Mouse (Mus musculus) neural tube, embryonic 15.5 days (tissue): ENCODE measurements at regions not wholly inside any gene's neighbourhood (a gene's known extent, or its start where the extent isn't known, plus 50 kb on each side); places are given as distances from the start of the nearest gene placed in this dataset.

ENCODE experiments used
- ATAC-seq: fragments of 200-750 bp; cut with Nextera tagmentation; 2 replicates; pipeline ENCODE4 v1.8.0; 2017; ENCODE audit warnings: mild to moderate bottlenecking, moderate TSS enrichment, moderate library complexity; ENCODE audit not compliant: low FRiP score
- H3K27ac ChIP-seq: fragments of 300-500 bp; sonication (generic); replicated peaks from 2 replicates; pipeline ENCODE4 v1.5.1; 2015; ENCODE audit warnings: mild to moderate bottlenecking, inconsistent platforms
- H3K27me3 ChIP-seq: fragments of 300-500 bp; sonication (generic); replicated peaks from 2 replicates; pipeline ENCODE4 v1.6.1; 2015; ENCODE audit warnings: inconsistent platforms
- H3K36me3 ChIP-seq: fragments of 300-500 bp; sonication (generic); 2 replicates; pipeline ENCODE4 v1.6.1; 2015; ENCODE audit warnings: inconsistent platforms
- H3K4me1 ChIP-seq: fragments of 300-500 bp; sonication (generic); 2 replicates; pipeline ENCODE4 v1.6.1; 2015; ENCODE audit warnings: inconsistent platforms
- H3K4me2 ChIP-seq: fragments of 300-500 bp; sonication (generic); 2 replicates; pipeline ENCODE4 v1.6.1; 2015; ENCODE audit warnings: inconsistent platforms, mild to moderate bottlenecking, moderate library complexity
- H3K4me3 ChIP-seq: fragments of 300-500 bp; sonication (generic); replicated peaks from 2 replicates; pipeline ENCODE4 v1.5.1; 2015; ENCODE audit warnings: mild to moderate bottlenecking, inconsistent platforms
- H3K9ac ChIP-seq: fragments of 300-500 bp; sonication (generic); replicated peaks from 2 replicates; pipeline ENCODE4 v1.6.1; 2015; ENCODE audit warnings: mild to moderate bottlenecking, inconsistent platforms
- H3K9me3 ChIP-seq: fragments of 300-500 bp; sonication (generic); replicated peaks from 2 replicates; pipeline ENCODE4 v1.6.1; 2016; ENCODE audit warnings: inconsistent platforms
- WGBS: fragments of 180-500 bp; shearing (Covaris S2); methylation state at CpG from one replicate; pipeline ENCODE4 v1.1.7; 2015; ENCODE audit warnings: mixed read lengths; 5-methylcytosine and 5-hydroxymethylcytosine counted together

DNA sequence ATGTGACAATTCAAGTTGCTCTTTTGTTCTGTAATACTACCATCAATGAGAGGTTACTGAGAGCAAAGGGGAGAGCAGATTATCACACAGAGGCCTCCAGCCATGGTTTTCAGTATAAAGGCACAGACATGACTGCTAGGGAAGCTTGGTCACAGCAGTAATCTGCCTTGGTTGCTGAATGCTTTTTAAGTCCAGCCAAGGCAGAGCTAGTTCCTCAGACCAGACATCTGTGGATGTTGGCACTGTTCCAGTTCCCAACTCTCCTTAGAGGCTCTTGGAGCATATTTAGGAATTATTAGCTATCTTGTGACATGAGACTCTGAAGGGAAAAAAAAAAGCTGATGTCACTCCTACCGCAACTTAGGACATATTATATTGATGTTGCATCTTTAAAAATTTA lies 347.5 kb downstream of the Hsfy2 start:
- no peak overlapping the region for H3K4me3 ChIP-seq
- H3K4me2 ChIP-seq = no peak overlapping the region
- 74% methylated on average over 1 of the region's 1 CpGs for WGBS
- H3K9me3 ChIP-seq = no peaks in the 10 kb centered on the region
- H3K9ac ChIP-seq = no peak overlapping the region
- no peak overlapping the region for H3K27ac ChIP-seq
- ATAC-seq = no peak
- no peaks in the 10 kb centered on the region for H3K36me3 ChIP-seq
- H3K27me3 ChIP-seq = no peaks in the 10 kb centered on the region
- H3K4me1 ChIP-seq = no peaks in the 10 kb centered on the region

DNA sequence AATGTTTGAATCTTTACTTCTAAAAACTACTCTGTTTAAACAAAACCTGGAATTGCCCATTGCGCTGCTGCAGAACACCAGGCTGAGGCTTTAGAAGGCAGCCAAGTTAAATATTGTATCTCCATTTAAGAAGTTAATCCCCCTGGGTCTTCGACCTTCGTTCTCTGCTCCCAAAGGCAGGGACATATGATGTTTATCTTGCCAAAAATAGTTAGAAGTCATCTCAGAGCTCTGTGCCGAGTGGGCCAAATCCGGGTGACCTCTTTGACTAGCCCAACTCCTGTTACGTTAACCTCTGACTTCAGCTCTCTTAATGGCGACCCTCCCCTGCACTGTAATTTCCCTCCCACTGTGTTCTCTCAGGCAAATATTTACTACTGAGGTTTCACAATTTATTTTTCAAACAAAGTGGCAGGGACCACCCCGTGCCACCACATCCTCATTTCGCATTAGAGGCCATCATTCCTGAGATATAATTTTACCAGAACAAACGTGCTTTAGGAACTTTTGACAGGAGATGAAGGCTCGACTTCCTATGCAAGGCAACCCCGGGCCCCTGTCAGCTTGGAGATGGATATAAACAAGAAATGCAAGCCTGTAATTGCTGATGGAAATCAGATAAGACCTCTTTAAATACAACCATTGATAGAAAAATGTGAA lies 350.7 kb downstream of the Hsfy2 start:
- Histone ChIP-seq H3K4me1 (no peaks in the 10 kb centered on the region), H3K27ac (no peak overlapping the region), H3K4me3 (no peak overlapping the region), H3K27me3 (no peaks in the 10 kb centered on the region), H3K9me3 (no peaks in the 10 kb centered on the region), H3K36me3 (no peaks in the 10 kb centered on the region), H3K4me2 (no peak overlapping the region), H3K9ac (no peak overlapping the region)
- ATAC-seq = no peak
- WGBS = 75% methylated on average over 12 of the region's 12 CpGs

DNA sequence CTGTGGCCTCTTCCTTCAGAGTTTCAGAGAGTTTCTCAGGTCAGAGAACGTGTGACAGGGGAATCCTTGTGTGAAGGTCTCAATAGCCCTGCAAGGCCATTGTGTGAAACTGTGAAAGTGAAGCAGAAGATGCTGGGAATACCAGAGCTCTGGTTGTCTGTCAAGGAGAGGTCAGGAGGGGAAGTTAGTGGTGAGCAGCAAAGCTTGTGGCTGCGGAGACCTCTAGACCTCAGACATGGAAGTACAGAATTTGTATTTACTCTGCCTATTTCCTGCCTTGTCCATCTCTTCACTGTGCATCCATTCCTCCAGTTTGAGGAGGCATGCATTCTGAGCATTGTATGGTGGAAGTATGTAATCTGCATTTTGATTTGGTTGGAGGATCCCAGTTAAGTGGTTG lies 375.5 kb downstream of the Hsfy2 start:
- no peaks in the 10 kb centered on the region for H3K27me3 ChIP-seq
- H3K4me1 ChIP-seq = no peaks in the 10 kb centered on the region
- no peaks in the 10 kb centered on the region for H3K36me3 ChIP-seq
- H3K9ac ChIP-seq = no peak overlapping the region
- H3K27ac ChIP-seq = no peak overlapping the region
- no peak for ATAC-seq
- no peak overlapping the region for H3K4me2 ChIP-seq
- no peak overlapping the region for H3K4me3 ChIP-seq
- WGBS = 79% methylated on average over 2 of the region's 2 CpGs
- H3K9me3 ChIP-seq = no peaks in the 10 kb centered on the region

DNA sequence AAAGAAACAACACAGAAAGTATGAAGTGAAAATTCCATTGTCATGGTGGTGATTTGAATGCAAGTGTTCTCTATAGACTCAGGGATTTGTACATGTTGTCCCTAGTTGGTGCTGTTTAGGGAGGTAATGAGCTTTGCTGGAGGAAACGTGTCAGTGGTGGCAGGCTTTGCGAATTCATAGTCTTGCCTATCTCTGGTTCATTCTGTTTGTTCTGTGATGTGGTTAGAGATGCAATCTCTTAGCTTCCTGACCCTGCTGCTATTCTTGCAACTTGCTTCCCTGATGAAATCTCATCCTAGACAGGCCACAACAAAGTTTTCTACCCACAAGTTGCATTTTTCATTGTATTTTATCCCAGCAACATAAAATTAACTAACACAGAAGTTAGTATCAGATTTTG lies 376.5 kb downstream of the Hsfy2 start:
- Histone ChIP-seq H3K27me3 (no peaks in the 10 kb centered on the region), H3K4me2 (no peak overlapping the region), H3K36me3 (no peaks in the 10 kb centered on the region), H3K27ac (no peak overlapping the region), H3K4me1 (no peaks in the 10 kb centered on the region), H3K4me3 (no peak overlapping the region), H3K9ac (no peak overlapping the region), H3K9me3 (no peaks in the 10 kb centered on the region)
- no peak for ATAC-seq
- 77% methylated on average over 2 of the region's 2 CpGs for WGBS

DNA sequence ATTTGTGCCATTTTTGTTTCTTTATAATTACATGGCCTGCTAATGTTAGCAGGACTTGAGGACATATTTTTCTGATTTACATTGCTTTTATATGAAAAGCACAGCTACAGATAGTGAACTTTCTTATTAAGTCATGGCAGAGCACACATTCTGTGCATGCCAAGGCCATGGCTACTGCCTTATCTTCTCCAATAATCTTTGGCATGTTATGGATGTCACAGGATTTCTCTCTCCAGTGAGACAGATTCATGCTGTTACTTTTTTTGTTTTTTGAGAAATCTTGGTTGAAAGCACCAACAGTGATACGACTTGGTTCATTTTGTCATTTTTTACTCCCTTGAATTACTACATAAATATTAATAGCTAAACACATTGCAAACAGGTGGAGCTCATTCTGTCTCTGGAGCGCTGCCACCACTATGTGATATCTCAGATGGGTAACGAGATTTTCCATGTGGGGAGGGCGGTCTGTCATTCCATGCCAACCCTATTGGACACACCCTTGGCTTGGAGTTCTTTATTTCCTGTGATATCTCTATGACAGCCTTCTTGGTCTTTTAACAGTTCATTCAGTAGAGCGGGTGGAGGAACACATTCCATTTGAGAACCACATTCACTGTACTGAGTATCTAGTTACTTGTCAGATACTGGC lies 380.3 kb downstream of the Hsfy2 start:
- 89% methylated on average over 5 of the region's 5 CpGs for WGBS
- H3K4me3 ChIP-seq = no peak overlapping the region
- H3K9me3 ChIP-seq = no peaks in the 10 kb centered on the region
- no peaks in the 10 kb centered on the region for H3K27me3 ChIP-seq
- no peak overlapping the region for H3K4me2 ChIP-seq
- H3K27ac ChIP-seq = no peak overlapping the region
- no peaks in the 10 kb centered on the region for H3K36me3 ChIP-seq
- no peak overlapping the region for H3K9ac ChIP-seq
- H3K4me1 ChIP-seq = no peaks in the 10 kb centered on the region
- ATAC-seq = no peak

DNA sequence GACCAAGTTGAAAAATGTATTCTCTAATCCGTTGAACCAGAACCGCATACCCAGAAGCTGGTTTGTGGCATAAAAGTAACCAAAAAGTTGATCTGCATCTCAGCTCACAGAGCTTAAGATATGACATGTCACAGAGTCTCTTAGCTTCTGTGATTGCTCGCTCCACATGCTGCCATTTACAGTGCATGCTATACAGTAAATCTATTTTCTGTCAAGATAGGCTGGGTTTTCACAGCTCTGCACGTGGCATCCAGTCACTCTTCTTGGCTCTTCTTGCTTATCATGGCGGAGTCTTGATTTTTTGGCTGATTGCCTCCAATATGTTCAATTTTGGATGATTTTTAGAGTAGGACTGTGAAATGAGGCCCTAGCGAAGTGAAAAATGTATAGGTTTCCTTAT lies 397.5 kb downstream of the Hsfy2 start:
- no peak for ATAC-seq
- Histone ChIP-seq H3K27ac (no peak overlapping the region), H3K4me1 (no peaks in the 10 kb centered on the region), H3K9ac (no peak overlapping the region), H3K4me2 (no peak overlapping the region), H3K4me3 (no peak overlapping the region), H3K9me3 (no peaks in the 10 kb centered on the region), H3K27me3 (no peaks in the 10 kb centered on the region), H3K36me3 (no peaks in the 10 kb centered on the region)
- 85% methylated on average over 6 of the region's 6 CpGs for WGBS

DNA sequence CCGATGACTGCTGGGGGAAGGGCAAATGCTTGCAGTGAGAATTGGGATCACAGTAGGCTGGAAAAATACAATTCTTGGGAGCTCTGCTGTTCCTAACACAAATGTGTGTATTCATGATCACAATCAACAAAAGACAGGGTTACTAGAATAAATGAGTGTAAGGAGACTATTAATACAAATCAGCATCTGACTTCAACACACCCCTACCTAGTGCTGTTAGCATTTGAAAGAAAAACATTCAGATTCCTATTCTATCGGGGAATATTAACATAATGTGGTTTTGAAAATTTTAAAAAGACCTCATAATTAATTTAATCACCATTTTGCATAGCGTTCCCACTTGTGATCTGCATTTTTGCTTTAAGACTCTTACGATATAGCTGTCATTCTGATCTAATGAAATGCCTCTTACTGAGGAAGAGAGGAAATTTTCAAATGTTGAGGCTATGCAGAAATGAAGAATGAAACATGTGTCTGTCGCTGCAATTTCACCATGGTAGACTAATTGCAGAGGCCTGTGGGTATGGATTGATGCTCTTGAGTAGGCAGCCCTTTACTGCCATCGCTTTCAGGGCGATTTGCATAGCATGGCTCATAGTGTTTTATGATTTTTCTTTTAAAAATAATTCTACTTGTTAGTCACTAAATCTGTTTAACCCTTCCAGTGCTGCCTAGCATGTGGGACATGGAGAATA lies 410.8 kb downstream of the Hsfy2 start:
- Histone ChIP-seq H3K4me1 (no peaks in the 10 kb centered on the region), H3K4me3 (no peak overlapping the region), H3K27me3 (no peaks in the 10 kb centered on the region), H3K4me2 (no peak overlapping the region), H3K36me3 (no peaks in the 10 kb centered on the region), H3K9ac (no peak overlapping the region), H3K9me3 (no peaks in the 10 kb centered on the region), H3K27ac (no peak overlapping the region)
- no peak; the same call in 1 of the 2 replicates for ATAC-seq
- 59% methylated on average over 7 of the region's 7 CpGs for WGBS

DNA sequence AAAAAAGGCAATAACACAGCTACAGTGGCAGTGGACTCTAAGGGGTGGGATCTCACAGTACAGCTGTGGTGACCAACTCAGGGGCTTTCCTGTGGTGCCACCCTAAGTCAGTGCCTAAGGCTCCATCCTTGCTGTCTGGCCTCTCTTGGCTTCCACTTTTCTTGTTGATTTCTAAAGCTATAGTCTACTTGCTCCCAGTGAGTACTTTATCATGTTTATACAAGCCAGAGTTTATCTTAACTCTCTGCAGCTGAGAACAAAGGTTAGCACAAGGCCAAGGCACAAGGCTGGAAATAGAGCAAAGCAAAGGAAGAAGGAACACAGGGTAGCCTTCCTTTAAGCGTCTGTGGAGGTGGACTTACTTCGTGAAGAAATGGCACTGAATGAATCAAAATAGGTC lies 417.5 kb downstream of the Hsfy2 start:
- H3K4me1 ChIP-seq = no peaks in the 10 kb centered on the region
- H3K4me3 ChIP-seq = no peak overlapping the region
- H3K27ac ChIP-seq = no peak overlapping the region
- H3K36me3 ChIP-seq = no peaks in the 10 kb centered on the region
- no peak for ATAC-seq
- 82% methylated on average over 2 of the region's 2 CpGs for WGBS
- no peaks in the 10 kb centered on the region for H3K9me3 ChIP-seq
- H3K9ac ChIP-seq = no peak overlapping the region
- H3K27me3 ChIP-seq = no peaks in the 10 kb centered on the region
- H3K4me2 ChIP-seq = no peak overlapping the region

DNA sequence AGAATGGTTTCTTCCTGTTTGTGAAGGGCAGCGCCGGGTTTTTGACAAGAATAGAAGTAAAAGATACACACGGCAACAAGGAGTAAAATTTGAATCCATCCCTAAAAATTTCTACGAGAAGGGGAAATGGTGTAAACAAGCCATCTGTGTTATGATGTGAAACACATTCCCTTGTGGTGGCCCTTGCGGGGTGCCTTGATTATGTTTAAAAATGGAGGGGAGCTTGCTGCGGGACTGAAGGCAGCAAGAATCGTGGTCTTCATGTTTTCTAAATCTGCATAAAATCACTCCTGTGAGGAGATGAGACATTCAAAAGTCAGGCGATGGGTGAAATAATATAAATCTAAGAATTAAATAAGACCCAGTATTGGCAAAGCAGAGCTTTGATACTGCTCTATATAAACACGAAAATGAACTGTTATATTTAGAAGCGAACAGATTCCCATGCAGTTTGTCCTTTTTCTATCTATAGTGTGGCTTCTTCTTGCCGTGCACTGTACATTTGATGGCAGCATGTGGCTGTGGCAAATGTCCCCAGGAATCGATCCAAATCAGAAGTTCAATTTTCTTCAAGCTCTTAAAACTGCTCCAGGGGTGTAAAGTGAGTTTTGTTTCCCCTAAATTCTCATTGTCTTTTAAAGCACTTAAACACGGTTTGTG lies 426.4 kb downstream of the Hsfy2 start:
- H3K9ac ChIP-seq = no peak overlapping the region
- H3K4me1 ChIP-seq = no peaks in the 10 kb centered on the region
- no peaks in the 10 kb centered on the region for H3K9me3 ChIP-seq
- H3K27ac ChIP-seq = no peak overlapping the region
- H3K36me3 ChIP-seq = no peaks in the 10 kb centered on the region
- ATAC-seq = no peak
- H3K27me3 ChIP-seq = no peaks in the 10 kb centered on the region
- H3K4me2 ChIP-seq = no peak overlapping the region
- no peak overlapping the region for H3K4me3 ChIP-seq
- WGBS = 87% methylated on average over 13 of the region's 13 CpGs

DNA sequence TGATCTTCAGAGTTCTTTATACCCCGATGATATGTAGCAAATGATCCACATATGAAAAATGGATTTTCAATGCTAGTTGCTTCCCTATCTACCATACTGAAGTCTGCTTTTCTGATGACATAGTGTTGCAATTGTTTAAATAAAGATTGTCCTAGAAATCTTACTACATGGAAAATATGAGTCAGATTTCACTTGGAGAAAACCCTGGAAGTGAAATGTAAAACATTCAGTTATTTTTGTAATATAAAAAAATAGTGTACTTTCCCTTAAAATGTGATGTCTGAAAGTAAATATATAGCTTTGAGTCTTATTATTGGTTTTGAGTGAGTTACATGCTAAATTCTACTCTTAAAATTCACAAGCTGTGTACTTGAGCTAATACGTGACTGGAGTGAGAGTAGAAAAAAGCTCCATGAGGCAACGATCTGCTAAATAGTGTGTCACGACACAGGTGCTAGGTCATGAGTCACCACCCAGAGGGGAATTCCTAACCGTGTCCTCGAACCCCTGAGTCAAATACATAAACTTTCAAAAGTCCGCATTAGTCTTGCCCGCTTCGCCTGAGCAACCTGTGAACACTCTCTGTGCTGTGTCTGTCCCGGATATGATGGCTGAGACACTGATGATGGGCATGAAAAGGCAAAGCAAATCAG lies 430.5 kb downstream of the Hsfy2 start:
- Histone ChIP-seq H3K27ac (no peak overlapping the region), H3K9ac (no peak overlapping the region), H3K4me2 (no peak overlapping the region), H3K27me3 (no peaks in the 10 kb centered on the region), H3K4me1 (no peaks in the 10 kb centered on the region), H3K4me3 (no peak overlapping the region), H3K9me3 (no peaks in the 10 kb centered on the region), H3K36me3 (no peaks in the 10 kb centered on the region)
- WGBS = 90% methylated on average over 10 of the region's 10 CpGs
- ATAC-seq = no peak

DNA sequence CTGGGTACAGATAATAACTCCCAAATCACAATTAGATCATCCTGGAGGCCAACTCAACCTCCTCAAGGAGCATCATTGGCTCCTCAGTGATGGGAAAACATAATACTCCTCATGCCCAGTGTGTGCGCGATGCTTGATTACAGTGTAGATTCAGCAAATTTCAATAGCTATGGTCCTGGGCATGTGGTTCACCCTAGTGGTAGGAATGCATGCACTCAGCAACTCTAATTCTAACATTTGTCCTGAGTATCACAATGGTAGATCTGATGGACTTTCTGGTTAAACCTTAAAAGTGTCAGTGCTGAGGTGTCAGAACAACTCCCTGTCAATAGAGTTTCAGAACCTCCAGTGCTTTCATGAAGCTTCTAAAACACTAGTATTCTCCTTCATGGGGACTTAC lies 442.0 kb downstream of the Hsfy2 start:
- H3K27me3 ChIP-seq = no peaks in the 10 kb centered on the region
- H3K9ac ChIP-seq = no peak overlapping the region
- ATAC-seq = no peak
- H3K9me3 ChIP-seq = no peaks in the 10 kb centered on the region
- no peak overlapping the region for H3K4me3 ChIP-seq
- H3K36me3 ChIP-seq = no peaks in the 10 kb centered on the region
- WGBS = 96% methylated on average over 2 of the region's 2 CpGs
- no peak overlapping the region for H3K27ac ChIP-seq
- H3K4me2 ChIP-seq = no peak overlapping the region
- no peaks in the 10 kb centered on the region for H3K4me1 ChIP-seq
